Mouse (Mus musculus): ENCODE data around the gene Ulk1.
"Not testable (repeated sequence)": the region's sequence is repeated elsewhere in the genome, so short reads cannot be mapped to it uniquely, and the experiment has no call there.

- not testable (repeated sequence) for TF ChIP-seq GATA1 (IDR thresholded peaks at IDR 0.05; ENCODE audit: borderline replicate concordance, low read length); CTCF (IDR thresholded peaks at IDR 0.05; ENCODE audit: low read depth, low read length)
Measured at GRCm38 (mm10) chr5:110772945-110773344, 37.0 kb downstream of the Ulk1 start.

Measured in G1E (cell line).